Mouse (Mus musculus) myocyte (in vitro differentiated cells): ENCODE results near the gene Med20. TPM values are rescaled to one million over a fixed set of nuclear protein-coding genes. Genes with fewer than 3 reads are reported as not detected.
"Not testable (repeated sequence)": the region's sequence is repeated elsewhere in the genome, so short reads cannot be mapped to it uniquely, and the experiment has no call there.

Experiments
- H3K27me3 ChIP-seq: one replicate; pipeline ENCODE4 v1.6.1; 2011; ENCODE audit not compliant: control insufficient read depth, insufficient read depth, insufficient read length
- H3K36me3 ChIP-seq: one replicate; pipeline ENCODE4 v1.6.1; 2011; ENCODE audit not compliant: control insufficient read depth, insufficient read depth
- H3K4me2 ChIP-seq: one replicate; pipeline ENCODE4 v1.6.1; 2011; ENCODE audit warnings: low read depth, control low read depth
- H3K4me3 ChIP-seq: one replicate; pipeline ENCODE4 v1.5.1; 2011; ENCODE audit warnings: mild to moderate bottlenecking, control low read depth, moderate library complexity
- H3K79me2 ChIP-seq: one replicate; pipeline ENCODE4 v1.6.1; 2011; ENCODE audit not compliant: control insufficient read depth, insufficient read depth
- H3ac ChIP-seq: one replicate; pipeline ENCODE4 v1.6.1; 2011; ENCODE audit not compliant: control insufficient read depth, insufficient read length
- CEBPB ChIP-seq: IDR thresholded peaks from 2 replicates; pipeline ENCODE4 v1.6.1; 2011; ENCODE audit warnings: mild to moderate bottlenecking, moderate library complexity; ENCODE audit not compliant: poor library complexity, insufficient read depth, severe bottlenecking
- E2F4 ChIP-seq: IDR thresholded peaks from one replicate; pipeline ENCODE4 v1.6.1; 2011; ENCODE audit warnings: mild to moderate bottlenecking, control low read depth, moderate library complexity; ENCODE audit not compliant: insufficient read depth
- MAX ChIP-seq: IDR thresholded peaks from one replicate; pipeline ENCODE4 v1.6.1; 2011; ENCODE audit warnings: low read depth, mild to moderate bottlenecking, control low read depth
- MYOD1 ChIP-seq, 3 experiments: IDR thresholded peaks; one replicate each; pipeline ENCODE4 v1.6.1; 2011; ENCODE audit warnings: control low read depth in 2 of 3, low read depth in 2 of 3, mild to moderate bottlenecking in 2 of 3, moderate library complexity in 1 of 3; ENCODE audit not compliant: insufficient read length in 2 of 3, control insufficient read depth in 1 of 3
- MYOG ChIP-seq, 3 experiments: IDR thresholded peaks; one replicate each; pipeline ENCODE4 v1.6.1; 2011; ENCODE audit warnings: control low read depth in 2 of 3, low read depth in 2 of 3, mild to moderate bottlenecking in 2 of 3; ENCODE audit not compliant: insufficient read length in 2 of 3, control insufficient read depth in 1 of 3, insufficient read depth in 1 of 3
- POLR2A ChIP-seq: IDR thresholded peaks from one replicate; pipeline ENCODE4 v1.6.1; 2011; ENCODE audit warnings: low read depth, mild to moderate bottlenecking, control low read depth, moderate library complexity; ENCODE audit not compliant: insufficient read length
- POLR2AphosphoS2 ChIP-seq: IDR thresholded peaks from one replicate; pipeline ENCODE4 v1.6.1; 2011; ENCODE audit warnings: low read depth, control low read depth; ENCODE audit not compliant: insufficient read length
- REST ChIP-seq: IDR thresholded peaks from one replicate; pipeline ENCODE4 v1.6.1; 2011; ENCODE audit warnings: mild to moderate bottlenecking, control low read depth, moderate library complexity; ENCODE audit not compliant: insufficient read depth, insufficient read length
- SRF ChIP-seq: IDR thresholded peaks from one replicate; pipeline ENCODE4 v1.6.1; 2011; ENCODE audit warnings: low read depth; ENCODE audit not compliant: control insufficient read depth, insufficient read length
- TCF12 ChIP-seq: IDR thresholded peaks from one replicate; pipeline ENCODE4 v1.6.1; 2011; ENCODE audit warnings: mild to moderate bottlenecking, control low read depth; ENCODE audit not compliant: poor library complexity, insufficient read depth, severe bottlenecking
- TCF3 ChIP-seq: IDR thresholded peaks from one replicate; pipeline ENCODE4 v1.6.1; 2011; ENCODE audit warnings: low read depth, control low read depth; ENCODE audit not compliant: insufficient read length
- USF1 ChIP-seq: IDR thresholded peaks from one replicate; pipeline ENCODE4 v1.6.1; 2011; ENCODE audit warnings: low read depth, mild to moderate bottlenecking, control low read depth, moderate library complexity
- polyA plus RNA-seq: library from polyadenylated mRNA; unstranded; fragments of >200 nt; fragmentation: generic; extraction: Trizol; gene quantifications from one replicate; pipeline ENCODE4 v1.2.1, GENCODE M21; 2012; ENCODE audit warnings: missing spikeins

Med20 gene
- polyA plus RNA-seq, 1 experiment, result 33.4 TPM

DNA sequence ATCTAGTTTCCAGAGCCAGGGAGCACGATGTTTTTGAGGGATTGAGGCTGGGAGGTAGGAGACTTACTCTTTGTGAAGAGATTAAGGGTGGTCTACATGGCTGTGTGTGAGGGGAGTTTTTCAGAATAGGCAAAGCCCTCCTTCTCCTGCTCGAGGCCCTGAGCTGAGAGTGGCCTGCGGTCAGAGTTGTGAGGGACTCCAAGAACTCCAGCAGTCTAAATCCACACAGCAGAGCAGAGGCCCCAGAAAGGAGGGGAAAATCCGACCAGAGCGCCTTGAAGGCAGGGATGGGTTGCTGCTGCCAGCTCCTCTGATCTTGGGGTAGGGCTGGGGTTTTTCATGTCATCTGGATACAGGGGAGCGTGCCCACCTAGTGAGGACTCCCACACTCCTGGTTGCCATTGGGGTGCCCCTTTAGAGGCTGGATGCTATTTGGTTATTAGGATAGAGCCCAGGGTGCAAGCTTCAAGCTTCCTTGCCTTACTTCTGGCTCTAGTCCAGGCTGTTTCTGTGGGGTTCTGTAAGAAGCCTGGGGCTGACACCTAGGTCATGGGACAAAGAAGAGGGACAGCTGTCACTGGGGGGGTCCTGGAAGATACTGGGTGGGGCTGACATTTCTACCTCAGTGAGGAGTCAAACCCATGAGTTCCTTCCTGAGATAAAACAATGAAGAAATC lies 15.1 kb upstream of the Med20 start:
- Histone ChIP-seq H3K4me2 (peak overlapping the region; percentile 81), H3K79me2 (peaks cover 23% of the 10 kb centered on the region), H3K27me3 (no peaks in the 10 kb centered on the region), H3ac (no peak overlapping the region), H3K36me3 (peaks cover 27% of the 10 kb centered on the region), H3K4me3 (peak overlapping the region; percentile 100)
- TF ChIP-seq POLR2AphosphoS2, result no peak
- TF ChIP-seq MYOD1 (IDR thresholded peaks at IDR 0.05; ENCODE audit: control insufficient read depth in 1 of 3, insufficient read length in 2 of 3, low read depth in 2 of 3), result peak in 1 of 3 experiments; percentile 59
- TF ChIP-seq MYOG (IDR thresholded peaks at IDR 0.05; ENCODE audit: control insufficient read depth in 1 of 3, insufficient read depth in 1 of 3, insufficient read length in 2 of 3, low read depth in 2 of 3), result peak in 1 of 3 experiments; percentile 61

DNA sequence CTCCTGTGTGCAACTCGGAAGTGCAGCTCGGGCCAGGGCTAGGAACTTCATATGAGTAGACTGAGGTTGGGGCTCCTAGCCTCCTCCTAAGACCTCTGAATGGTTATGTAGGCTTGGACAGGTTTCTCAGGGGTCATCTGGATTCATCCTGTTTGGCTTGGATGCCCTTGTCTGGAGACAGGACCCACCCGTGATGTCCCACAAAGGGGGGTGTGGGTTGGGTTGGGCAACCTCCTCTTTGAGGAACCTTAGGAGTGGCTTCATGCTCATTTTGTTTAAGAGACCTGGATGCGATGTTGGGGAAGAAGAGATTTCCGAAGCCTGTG lies 14.6 kb upstream of the Med20 start:
- Histone ChIP-seq H3K27me3 (no peaks in the 10 kb centered on the region), H3K36me3 (peaks cover 28% of the 10 kb centered on the region), H3ac (no peak overlapping the region), H3K4me2 (peak overlapping the region; percentile 81), H3K4me3 (peak overlapping the region; percentile 100), H3K79me2 (peaks cover 23% of the 10 kb centered on the region)
- TF ChIP-seq MYOD1 (IDR thresholded peaks at IDR 0.05; ENCODE audit: control insufficient read depth in 1 of 3, insufficient read length in 2 of 3, low read depth in 2 of 3), result no peak
- no peak for TF ChIP-seq TCF3

DNA sequence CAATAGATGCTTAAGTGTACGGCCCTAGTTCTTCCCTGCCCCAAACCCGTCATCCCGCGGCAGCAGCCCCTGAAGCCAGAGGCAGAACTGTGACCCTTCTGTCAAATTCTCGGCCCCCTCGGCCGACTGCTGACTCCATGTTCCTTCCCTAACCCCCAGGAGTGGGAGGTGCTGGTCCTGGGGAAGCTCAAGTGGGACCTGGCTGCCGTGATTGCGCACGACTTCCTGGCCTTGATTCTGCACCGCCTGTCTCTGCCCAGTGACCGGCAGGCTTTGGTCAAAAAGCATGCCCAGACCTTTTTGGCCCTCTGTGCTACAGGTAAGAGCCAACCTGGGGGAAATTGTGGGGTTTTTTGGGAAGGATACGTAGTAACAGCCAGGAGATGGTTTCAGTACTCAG lies 14.1 kb upstream of the Med20 start:
- Histone ChIP-seq H3K79me2 (peaks cover 23% of the 10 kb centered on the region), H3K36me3 (peaks cover 28% of the 10 kb centered on the region), H3K4me3 (peak overlapping the region; percentile 100), H3K27me3 (no peaks in the 10 kb centered on the region), H3ac (no peak overlapping the region), H3K4me2 (peak overlapping the region; percentile 81)
- TF ChIP-seq MYOD1 (IDR thresholded peaks at IDR 0.05; ENCODE audit: control insufficient read depth in 1 of 3, insufficient read length in 2 of 3, low read depth in 2 of 3) (no peak), REST (no peak), E2F4 (no peak), TCF12 (no peak), TCF3 (no peak), POLR2A (peak; percentile 29), POLR2AphosphoS2 (peak; percentile 61), MYOG (IDR thresholded peaks at IDR 0.05; ENCODE audit: control insufficient read depth in 1 of 3, insufficient read depth in 1 of 3, insufficient read length in 2 of 3, low read depth in 2 of 3) (no peak), MAX (no peak)

DNA sequence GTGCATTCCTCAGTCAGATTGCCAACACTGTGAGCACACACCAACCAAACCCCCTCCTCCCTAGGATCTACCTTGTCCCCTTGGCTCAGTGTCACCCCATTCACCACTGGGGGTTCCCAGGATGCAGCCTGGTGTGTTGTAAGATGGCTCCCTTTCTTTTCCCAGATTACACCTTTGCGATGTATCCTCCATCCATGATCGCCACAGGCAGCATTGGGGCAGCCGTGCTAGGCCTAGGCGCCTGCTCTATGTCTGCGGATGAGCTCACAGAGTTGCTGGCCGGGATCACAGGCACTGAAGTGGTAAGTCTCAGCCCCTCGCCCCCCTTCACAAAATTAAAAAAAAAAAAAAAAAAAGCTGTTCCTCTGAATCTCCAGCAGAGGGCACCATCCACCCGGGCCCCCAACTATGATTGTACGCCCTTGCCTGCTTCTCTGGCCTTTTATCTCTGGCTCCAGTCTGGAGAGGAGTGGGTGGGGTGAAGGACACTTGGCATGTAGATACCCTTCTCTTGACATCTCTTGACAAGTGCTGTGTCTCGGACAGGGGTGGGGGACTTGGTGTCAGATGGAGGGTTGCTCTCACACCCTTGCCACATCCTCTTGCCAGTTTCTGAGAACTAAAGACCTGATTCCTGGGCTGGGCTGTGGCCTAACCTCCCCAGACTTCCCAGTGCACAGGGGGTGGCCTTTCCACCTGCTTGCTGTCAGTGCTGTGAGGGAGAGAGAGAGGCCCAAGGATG lies 13.4 kb upstream of the Med20 start:
- Histone ChIP-seq H3K79me2 (peaks cover 23% of the 10 kb centered on the region), H3K27me3 (no peaks in the 10 kb centered on the region), H3K36me3 (peaks cover 28% of the 10 kb centered on the region), H3K4me2 (peak overlapping the region; percentile 81), H3ac (no peak overlapping the region), H3K4me3 (peak overlapping the region; percentile 100)
- TF ChIP-seq MAX (no peak), E2F4 (no peak), POLR2A (peak; percentile 38), TCF12 (peak; percentile 2), USF1 (no peak), MYOD1 (IDR thresholded peaks at IDR 0.05; ENCODE audit: control insufficient read depth in 1 of 3, insufficient read length in 2 of 3, low read depth in 2 of 3) (peak in 2 of 3 experiments; percentile 61 to 72), CEBPB (no peak), POLR2AphosphoS2 (peak; percentile 86), TCF3 (no peak), SRF (no peak), MYOG (IDR thresholded peaks at IDR 0.05; ENCODE audit: control insufficient read depth in 1 of 3, insufficient read depth in 1 of 3, insufficient read length in 2 of 3, low read depth in 2 of 3) (peak in 1 of 3 experiments; percentile 70), REST (no peak)

DNA sequence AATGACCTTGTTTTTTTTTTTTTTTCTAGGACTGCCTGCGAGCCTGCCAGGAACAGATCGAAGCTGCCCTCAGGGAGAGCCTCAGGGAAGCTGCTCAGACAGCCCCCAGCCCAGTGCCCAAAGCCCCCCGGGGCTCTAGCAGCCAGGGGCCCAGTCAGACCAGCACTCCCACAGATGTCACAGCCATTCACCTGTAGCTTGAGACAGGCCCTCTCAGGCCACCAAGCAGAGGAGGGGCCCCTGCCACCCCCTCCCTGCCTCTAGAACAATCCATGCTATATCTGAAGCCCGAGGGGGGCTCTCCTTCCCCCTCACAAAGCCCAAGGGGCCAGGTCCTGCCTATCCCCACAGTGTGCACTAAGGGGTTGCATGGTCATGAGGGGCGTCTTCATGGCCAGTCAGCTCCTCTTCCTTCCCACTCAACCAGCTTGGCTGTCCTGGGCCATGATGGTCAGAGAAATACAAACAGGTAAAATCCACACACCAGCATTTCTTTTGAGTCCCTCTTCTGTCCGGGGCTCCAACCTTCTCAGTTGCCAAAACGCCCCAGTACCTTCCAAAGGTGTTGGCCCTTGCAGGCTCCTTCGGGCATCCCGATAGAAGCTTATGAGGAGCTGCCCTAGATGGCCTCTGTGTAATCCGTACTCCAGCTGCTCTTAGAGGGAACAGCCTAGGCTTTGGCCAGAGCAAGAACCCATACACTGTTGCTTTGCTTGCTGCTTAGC lies 12.6 kb upstream of the Med20 start:
- H3K4me2 ChIP-seq, H3K4me3 ChIP-seq, H3ac ChIP-seq, H3K27me3 ChIP-seq: not testable (repeated sequence)
- H3K36me3 ChIP-seq, result peaks cover 28% of the 10 kb centered on the region
- peak; percentile 18 for TF ChIP-seq POLR2AphosphoS2
- H3K79me2 ChIP-seq, result peaks cover 21% of the 10 kb centered on the region
